Mouse (Mus musculus) lung, postnatal 0 days (tissue): ENCODE results near the gene Npas3.

Experiments used
- CTCF ChIP-seq: IDR thresholded peaks from 2 replicates; pipeline ENCODE4 v1.5.1; 2016; ENCODE audit warnings: antibody characterized with exemption, mild to moderate bottlenecking
- EP300 ChIP-seq: IDR thresholded peaks from 2 replicates; pipeline ENCODE4 v1.6.1; 2016; ENCODE audit warnings: antibody characterized with exemption, mild to moderate bottlenecking, control low read depth

DNA sequence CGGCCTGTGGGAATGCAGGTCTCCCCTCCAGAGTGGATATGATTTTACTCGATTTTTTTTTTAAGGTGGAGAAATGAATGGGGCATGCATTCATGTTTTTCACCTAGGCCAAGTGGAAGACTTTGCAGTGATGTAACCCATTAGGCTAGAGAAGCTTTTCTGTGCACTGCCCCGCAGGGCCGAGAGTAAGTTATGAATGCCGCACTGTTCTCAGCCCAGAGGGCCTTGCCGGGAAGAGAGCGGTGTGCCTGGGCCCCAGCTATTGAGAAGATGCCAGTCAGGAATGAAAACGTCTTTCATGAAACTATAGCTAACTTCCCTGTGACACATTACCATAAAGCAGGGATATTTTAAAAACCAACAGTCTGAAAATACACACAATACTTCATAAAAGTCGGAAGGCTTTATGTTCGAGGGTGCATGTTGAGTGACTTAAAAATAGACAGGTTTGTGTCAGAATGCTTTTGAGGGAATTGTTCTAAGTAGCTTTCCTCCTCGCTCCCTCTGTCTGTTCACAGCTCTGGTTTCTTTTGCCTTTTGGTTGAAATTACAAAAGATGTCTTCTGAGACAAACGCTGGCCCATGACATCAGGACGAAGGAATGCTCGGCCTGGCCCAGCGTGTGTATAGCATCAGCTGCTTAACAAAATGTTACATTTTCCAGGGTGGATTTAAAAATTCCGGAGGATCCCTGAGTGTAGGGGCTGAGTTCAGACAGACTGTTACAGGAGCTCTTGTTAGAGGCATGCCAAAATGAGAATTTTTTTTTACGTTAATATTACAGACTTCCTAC is 44.2 kb downstream of the Npas3 start:
- TF ChIP-seq CTCF (no peak), EP300 (no peak)
